Mouse (Mus musculus) layer of hippocampus, postnatal 14 days (tissue): ENCODE results near the gene Herc6. TPM values are rescaled to one million over a fixed set of nuclear protein-coding genes. Genes with fewer than 3 reads are reported as not detected.
A peak's percentile ranks its signal among the peaks of the same experiment; 100 is the strongest.

Experiments used
- DNase-seq, 2 experiments: peaks; one replicate each; pipeline ENCODE4 v3.0.0; 2021 to 2022; ENCODE audit warnings: low spot score in 2 of 2, mixed read lengths in 1 of 2
- total RNA-seq, 2 experiments: library from RNA; stranded (reverse); gene quantifications; 2 replicates each; pipeline ENCODE4 v1.2.3; 2021

Gene Herc6
- total RNA-seq, 2 experiments from 2014 or later, result 2.6 to 2.8 TPM

DNA sequence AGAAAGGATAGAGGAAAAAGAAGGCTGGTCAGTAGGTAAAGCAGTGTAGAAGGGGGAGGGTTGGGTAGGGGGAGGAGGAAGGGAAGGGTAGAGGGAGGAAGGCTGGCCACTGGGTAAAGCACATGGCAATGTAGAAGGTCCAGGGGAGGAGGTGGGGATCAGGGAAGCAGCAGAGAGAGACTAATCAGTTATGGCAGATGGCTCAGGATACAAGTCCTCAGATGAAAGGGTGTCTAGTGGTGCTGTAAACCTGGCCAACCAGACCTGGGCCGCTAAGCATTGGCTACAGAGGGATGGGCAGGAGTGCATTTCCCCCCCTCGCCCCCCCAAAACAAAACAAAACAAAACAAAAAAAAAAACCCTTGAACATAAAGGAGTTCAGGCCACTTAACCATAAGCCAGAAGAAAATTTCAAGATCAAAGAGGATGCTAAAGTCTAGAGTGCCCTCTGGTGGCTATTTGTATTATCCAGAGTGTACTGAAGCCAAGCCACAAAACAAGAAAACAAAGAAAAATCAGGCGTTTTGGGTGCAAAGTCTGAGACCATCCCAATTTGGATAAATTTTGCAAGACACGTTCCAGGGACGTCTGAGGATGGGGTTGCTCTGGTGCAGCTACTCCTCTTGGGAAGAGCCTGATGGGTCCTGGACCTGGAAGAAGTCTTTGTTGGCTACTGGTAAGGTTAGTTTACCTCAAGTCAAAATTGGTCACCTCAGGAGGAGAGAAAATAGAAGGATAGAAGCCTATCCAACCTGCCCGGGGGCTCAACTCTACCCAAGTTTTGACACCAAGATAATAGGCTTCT, 10.4 kb upstream of the Herc6 start:
- peak; percentile 20 to 69 for DNase-seq

DNA sequence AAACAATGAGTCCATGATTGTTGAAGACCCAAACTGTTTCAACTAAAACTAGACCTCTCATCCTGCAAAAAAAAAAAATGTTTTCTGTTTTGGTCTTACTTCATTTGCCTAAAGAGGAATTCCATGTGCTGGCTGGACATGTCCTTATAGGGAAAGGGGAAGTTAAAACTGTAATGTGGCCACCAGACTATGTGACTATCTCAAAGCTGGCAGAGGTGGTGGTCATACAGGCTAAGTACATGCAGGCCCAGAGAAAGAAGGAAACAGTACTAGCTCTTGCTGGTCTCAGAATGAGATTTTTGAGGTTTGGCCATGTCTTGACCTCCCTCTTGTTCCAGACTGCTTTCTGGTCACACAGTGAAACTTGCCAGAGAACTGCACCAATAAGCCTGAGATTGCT, 9.2 kb upstream of the Herc6 start:
- DNase-seq, result no peak

DNA sequence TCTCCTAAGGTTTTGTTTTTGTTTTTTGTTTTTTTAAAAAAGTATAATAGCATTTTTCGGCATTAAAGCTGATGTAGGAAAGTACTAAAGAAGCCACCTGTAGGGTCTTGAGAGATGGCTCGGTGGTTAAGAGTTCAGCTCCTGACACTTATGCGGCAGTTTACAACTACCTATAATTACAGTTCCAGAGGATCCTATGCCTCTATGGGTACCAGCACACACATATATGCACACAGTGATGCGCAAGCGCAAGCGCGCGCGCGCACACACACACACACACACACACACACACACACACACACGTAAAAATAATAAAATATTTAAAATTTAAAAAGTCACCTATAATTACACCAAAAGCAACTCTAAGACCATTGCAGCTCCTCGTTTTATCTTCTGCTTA, 795 bp downstream of the Herc6 start:
- no peak for DNase-seq

DNA sequence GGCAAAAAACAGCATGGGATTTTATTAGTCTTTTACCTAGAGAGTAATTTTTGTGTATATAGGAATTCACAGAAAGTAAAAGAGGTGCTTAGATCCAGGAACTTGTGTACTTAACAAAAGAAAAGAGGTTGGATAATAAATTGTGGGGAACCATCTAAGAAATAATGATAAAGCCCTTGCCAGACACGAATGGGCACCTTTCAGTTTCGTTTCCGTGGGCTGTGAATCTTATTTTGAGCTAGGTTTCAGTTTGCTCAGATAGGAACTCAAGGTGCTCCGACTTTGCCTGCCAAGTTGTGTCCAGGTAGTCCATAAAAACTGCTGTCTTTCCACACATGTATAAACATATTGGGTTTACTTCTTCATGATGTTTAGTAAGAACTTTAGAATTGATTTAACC, 1.6 kb downstream of the Herc6 start:
- DNase-seq, result no peak

DNA sequence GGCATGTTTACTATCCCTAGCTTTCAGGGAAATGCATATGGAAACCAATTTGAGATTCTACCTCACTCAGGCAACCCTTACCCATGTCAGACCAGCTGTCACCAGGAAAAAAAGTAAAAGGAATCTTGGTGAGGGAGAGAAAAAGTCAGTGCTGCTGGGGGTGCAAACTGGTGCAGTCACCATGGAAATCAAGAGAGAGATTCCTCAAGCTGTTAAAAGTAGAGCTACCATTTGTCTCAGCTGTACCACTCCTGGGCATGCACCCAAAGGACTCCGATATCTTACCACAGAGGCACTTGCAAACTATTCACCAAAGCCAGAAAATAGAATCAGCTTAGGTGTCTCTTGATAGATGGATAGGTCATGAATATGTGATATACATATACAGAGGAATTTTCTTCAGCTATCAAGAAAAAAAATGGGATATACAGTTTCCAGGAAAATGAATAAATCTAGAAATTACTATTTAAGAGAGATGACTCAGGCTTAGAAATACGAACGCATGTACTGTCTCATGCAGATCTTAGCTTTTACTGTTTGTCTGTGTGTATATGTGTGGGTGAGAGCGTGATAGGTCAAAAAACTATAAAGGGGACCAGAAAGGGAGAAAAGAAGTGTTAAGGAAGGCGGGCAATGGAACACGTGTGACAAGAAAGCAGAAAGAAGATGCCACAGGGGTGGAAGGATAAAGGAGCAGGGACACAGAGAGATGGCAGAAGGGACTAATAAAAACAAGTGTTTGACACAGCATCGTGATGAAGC, 24.9 kb downstream of the Herc6 start:
- peak; percentile 12 to 54 for DNase-seq

DNA sequence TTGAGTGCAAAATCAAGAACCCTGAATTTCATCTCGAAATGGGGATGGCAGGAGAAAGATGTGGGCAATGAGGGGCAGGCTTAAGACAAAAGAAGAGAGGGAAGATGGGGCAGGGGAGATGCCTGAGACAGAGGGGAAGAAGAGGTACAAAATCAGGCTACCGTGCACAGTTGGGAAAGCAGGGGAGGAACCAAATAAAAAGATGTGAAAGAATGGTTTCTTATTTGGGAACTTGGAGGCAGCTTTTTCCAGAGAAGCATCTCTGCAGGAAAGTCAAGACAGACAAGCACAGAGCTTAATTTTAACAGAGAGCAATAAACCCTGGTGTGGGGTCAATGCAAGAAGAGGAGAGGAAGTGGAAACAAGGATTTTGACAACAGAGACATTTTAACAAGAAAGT, 27.2 kb downstream of the Herc6 start:
- DNase-seq, result no peak

DNA sequence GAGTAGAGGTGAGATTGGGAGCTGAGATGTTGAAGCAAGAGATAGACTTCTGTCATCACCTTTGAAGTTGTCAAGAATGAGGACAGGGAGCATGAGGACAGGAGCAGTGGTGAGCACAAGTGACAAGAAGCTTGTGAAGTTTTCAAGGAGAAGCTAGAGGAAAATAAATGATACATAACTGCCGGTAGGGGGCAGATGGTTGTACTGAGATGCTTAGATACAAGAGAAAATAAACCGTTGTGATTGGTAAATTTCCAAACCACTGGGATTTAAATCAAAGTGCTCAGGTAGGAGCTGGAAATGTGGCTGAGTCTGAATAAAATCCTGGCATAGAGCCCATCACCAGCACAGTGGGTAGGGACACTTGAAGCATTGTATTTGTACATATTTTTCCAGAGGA, 28.8 kb downstream of the Herc6 start:
- DNase-seq, result no peak

DNA sequence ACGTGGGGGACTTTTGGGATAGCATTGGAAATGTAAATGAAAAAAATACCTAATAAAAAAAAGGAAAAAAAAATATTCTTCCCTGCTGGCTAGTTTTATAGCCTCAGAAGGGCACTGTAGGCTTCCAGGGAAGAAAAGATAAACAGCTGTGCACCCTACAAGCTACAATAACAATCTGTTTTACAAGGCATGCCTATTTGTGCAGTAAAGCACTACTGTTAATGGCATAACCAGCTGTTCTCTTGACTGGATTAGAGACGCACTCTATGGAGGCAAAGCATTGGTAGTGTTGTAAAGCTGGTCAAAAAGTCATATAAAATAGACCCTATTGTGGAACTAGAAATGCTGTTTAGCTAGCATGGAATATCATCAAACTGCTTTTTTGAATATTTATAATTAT, 35.0 kb downstream of the Herc6 start:
- no peak for DNase-seq

DNA sequence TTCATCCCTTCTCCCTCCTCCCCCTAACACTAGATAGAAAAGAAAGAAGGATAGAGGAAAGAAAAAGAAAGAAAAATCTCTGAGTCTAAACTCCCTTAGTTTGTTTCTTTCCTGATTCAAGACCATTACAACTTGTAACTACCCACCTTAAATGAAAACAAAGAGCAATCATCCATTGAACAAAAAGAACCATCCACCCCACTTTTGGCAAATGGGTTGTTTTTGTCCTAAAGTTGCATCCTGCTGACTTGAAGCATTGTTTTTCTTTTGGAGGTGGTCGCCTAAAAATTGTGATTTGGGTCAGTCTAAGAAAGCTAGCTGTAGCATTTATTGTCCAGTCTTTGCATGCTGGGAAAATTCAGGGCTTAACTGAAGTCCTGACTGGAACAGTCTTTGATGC, 58.7 kb downstream of the Herc6 start:
- no peak for DNase-seq

DNA sequence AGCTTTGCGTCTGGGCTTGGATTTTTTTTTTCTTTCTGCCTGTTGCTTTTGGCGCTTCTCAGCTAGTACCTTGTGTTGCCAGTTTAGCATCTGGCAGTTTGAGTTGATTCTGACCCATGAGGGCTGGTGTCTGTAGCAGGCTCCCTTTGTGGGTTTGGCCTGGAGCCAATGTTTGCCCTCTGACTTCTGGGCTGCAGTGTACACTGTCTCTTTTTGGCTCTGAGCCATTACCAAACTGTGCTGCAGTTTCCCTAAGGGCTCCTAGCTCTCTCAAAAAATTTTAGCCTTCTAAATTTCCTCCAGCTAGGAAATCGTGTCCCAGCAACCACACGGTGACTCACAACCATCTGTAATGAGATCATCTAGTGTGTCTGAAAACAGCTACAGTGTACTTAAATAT, 61.0 kb downstream of the Herc6 start:
- DNase-seq, result peak; percentile 24 to 53

DNA sequence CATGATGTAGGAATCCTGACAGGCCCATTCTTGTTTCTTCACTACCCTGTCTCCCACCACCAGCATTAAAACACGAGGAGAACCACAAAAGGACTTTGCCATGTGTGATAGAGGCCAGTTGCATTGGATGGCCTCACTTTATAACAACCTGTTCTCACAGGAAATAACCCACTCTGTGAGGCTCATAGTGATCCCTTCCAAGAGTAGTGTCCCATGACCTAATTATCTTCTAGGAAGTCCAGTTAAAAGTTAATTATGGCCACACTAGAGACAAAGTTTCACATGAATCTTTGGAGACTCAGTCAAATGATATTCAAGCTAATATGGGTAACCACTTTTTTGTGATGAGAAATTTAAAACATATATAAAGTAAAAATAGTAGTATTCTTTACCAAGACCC, 66.5 kb downstream of the Herc6 start:
- DNase-seq, result no peak

DNA sequence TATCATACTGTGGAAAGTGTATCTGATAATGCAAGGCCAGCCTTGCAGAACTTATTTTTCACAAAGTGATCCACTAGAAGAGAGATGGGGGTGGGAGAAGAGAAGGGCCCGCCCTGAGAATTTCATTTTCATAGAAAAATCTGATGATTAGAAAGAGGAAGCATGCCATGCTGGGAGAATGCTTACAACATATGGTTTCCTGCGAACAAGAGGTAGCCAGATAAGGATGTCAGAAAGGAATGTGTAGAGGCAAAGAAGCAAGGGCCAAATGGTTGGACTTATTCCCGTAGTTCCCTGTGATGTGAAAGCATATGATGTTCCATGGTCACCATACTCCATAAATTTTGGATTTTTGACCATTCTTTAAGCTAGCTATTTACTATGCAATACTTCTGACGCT, 80.5 kb downstream of the Herc6 start:
- no peak for DNase-seq

DNA sequence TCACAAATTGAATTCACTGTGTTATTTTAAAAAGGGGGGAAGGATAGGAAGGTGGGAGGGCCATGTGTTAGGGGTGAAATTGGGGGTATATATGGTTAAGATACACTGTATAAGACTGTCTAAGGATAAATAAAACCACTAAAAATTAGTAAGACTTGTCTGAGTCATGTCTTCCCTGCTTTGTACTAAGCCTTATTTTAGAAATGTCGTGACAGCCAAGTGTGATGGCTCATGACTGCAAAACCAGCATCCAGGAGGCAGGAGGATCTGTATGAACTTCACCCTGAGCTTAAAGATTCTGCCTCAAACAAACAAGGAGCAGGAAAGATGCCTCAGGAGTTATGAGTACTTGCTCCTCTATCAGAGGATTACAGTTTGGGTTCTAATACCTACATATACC, 103.4 kb downstream of the Herc6 start:
- DNase-seq, result no peak

DNA sequence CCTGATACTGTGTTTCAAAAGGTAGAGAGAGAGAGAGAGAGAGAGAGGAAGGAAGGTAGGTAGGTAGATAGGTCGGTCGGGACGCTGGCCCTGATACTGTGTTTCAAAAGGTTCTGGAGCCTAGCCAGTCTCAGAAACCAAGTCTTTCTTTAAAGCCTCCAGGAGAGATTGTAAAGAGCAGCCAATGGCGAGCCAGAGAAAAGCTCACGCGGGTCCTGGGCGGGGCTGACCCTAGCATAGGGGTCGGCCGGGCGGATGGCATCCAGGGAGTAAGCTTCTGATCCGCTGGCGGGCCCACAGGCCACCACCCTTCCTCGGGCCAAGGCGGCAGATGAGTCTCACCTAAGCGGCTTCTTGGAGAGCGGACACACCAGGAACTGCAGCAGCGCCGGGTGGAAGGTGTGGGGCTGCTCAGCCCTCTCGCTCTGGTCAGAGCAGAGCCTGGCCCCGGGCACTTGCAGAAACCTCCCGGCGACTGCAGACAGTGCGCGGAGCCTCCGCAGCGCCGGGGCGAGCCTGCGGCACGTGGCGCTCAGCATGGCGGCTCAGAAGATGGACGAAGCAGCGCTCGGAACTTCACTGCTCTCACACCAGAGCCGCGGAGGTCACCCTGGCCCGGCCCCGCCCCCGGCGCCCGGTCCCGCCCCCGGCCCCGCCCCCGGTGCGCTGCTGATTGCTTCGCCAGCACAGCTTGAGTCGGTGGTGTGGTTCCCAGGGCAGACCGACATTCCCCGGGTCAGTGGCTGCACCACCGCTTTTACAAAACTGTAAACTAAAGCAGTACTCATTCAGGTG, 110.9 kb downstream of the Herc6 start, which contains the start of gene Pyurf:
Gene Pyurf, minus strand, starts transcription at position 612 of the 795 bp plus-strand sequence.
- DNase-seq, result peak; percentile 76 to 83

DNA sequence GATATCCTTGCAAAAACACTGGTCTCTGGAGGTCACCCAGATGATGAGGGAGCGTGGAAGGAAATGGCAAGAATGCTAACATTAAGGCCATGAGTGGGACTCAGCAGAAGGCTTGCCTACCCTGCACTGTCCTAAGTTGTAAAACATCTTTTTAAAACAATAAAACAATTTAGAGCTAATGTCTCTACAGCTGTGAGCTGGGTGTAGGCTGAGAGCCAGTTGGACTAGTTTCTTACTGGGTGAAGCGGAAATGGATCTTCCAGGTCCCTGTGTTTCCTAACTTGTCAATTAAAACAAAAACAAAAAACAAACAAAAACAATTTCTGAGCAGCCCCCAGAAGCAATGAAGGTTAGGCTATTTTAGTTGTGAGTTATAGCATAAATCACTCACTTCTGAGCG, 112.3 kb downstream of the Herc6 start:
- DNase-seq, result no peak

DNA sequence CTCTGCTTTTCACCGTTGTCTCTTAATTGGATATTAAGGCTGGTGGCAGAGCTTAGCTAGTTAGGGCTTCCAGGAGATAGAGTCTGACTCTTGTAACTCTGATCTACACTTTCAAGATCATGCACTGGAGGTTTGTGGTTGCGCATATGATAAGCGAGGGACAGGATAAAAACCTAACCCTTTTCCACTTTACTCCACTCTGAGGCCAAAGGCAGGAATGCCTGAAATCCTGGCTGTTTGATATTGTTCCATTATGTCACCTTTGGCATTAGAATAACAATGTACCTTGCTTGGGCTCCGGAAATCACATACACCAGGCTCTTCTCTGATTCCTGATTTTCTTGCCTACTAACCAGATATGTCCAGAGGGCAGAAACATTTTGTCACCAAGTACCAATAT, 120.9 kb downstream of the Herc6 start:
- DNase-seq, result no peak

DNA sequence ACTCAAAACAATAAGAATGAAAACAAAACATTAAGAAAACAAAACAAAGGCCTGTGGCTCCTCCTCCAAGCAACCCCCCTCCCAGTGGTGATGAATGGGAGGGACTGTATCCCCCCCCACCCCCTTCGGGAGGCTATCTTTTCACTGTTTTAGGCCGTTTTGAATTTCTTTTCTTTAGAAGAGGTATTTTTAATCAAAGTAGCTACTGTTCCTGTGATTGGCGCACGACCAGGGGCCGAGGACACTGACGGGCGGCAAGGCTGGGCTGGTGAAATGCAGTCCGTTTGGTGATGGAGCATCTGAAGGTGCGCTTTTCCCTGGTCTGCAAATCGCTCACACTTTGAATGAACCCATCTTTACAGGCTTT, 121.6 kb downstream of the Herc6 start, which contains the start of gene Lancl2:
Gene Lancl2, plus strand, starts transcription at position 165 of the 367 bp plus-strand sequence.
- peak; percentile 44 to 59 for DNase-seq

DNA sequence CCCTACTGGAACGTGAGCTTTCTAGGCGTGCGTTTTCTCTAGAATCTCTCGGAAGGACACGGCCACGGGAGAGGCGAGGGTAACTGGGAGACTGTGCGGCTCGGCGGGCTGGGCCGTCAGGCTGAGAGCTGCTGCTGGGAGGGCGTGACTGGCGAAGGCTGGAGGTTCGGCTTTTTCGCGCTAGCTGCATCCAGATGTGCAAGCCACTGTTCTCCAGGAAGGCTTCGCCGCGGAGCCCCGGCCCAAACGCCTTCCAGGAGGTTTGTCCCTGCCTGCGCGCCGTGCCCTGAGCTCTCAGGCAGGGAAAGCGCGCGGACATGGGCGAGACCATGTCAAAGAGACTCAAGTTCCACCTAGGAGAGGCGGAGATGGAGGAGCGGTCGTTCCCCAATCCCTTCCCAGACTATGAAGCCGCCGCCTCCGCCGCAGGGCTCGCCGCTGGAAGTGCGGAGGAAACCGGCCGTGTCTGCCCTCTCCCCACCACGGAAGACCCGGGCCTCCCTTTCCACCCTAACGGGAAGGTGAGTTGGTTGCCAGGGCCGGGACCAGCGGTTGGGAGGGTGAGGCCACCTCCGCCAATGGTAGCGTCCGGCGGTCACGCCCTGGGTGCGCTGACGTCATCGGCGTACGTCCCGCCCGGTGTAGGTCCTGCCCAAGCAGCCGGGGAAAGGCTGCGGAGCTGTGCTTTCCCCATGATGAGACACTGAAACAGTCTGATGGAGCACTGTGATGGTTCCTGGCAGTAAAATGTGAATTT, 122.1 kb downstream of the Herc6 start:
- DNase-seq, result peak; percentile 95 to 96

DNA sequence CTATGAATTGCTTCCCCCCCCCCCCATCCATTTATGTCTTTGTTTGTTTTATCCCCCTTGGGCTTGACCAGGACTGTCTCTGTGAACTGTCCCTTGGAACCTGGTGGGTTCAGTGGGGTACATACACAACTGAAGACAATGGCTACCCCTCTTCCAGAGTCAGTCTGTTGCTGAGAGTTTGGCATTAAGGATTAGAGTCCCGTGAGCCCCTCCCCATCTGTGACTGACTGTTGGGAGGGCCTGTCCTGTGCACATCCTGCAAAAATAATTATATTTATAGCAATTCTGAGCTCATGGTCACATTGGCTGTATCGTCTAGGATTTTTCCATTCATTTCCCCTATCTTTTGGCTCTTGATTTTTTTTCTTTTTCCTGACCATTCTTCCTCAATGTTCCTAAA, 122.9 kb downstream of the Herc6 start:
- DNase-seq, result peak in 1 of 2 experiments; percentile 28

DNA sequence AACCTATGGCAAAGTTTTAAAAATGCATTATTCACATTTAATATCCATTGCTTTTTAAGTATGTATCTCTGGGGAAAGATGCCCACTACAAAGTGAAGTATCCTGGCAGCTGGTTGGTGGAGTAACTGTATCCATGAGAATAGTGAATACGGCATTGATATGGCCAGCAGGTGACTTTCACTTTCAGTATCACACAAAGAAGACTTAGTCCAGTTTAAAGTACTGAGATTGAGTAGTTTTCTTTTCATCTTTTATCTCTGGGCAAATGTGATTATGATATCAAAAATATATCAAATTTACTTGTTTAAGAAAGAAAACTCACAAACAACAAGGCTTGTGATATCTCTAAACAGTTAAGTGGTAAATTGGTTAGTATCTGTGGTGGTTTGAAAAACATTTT, 125.9 kb downstream of the Herc6 start:
- DNase-seq, result no peak

DNA sequence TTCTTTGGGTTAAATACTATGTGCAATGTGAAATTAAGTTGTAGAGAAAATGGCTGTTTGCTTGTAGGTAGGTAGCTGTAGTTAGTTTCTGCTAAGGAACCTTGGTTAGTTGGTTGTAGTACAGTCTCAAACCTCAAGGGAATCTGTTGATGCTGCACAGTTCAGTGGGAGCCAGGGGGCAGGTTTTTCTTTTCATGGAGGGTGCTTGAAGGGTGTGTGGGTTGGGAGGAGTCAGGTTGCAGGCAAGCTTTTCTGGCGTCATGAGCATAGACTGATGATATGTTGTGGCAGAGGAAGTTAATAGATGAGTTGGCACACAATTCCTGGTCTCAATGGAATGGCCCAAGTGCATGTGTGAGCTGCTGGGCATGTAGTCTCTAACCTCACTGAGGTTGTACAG, 130.9 kb downstream of the Herc6 start:
- no peak for DNase-seq
